Mouse (Mus musculus) C2C12 (cell line): ENCODE measurements around the gene Nanos1. TPM values are rescaled to one million over a fixed set of nuclear protein-coding genes. Genes with fewer than 3 reads are reported as not detected.
A peak's percentile ranks its signal among the peaks of the same experiment; 100 is the strongest.

Source experiments
- H3K27me3 ChIP-seq: one replicate; pipeline ENCODE4 v1.6.1; 2011; ENCODE audit not compliant: control insufficient read depth, insufficient read depth, insufficient read length
- H3K36me3 ChIP-seq: one replicate; pipeline ENCODE4 v1.6.1; 2011; ENCODE audit not compliant: control insufficient read depth, insufficient read depth
- H3K4me3 ChIP-seq: one replicate; pipeline ENCODE4 v1.5.1; 2011; ENCODE audit warnings: mild to moderate bottlenecking, control low read depth; ENCODE audit not compliant: poor library complexity, insufficient read depth, severe bottlenecking
- H3K79me2 ChIP-seq: one replicate; pipeline ENCODE4 v1.6.1; 2011; ENCODE audit not compliant: control insufficient read depth, insufficient read depth
- H3K79me3 ChIP-seq: one replicate; pipeline ENCODE4 v1.6.1; 2011; ENCODE audit warnings: low read depth, control low read depth
- H3ac ChIP-seq: one replicate; pipeline ENCODE3; 2011; ENCODE audit warnings: low read depth; ENCODE audit not compliant: control insufficient read depth, insufficient read length
- CEBPB ChIP-seq: IDR thresholded peaks from one replicate; pipeline ENCODE4 v1.6.1; 2011; ENCODE audit warnings: low read depth, mild to moderate bottlenecking, control low read depth, moderate library complexity
- CTCF ChIP-seq: IDR thresholded peaks from one replicate; pipeline ENCODE4 v1.5.1; 2011; ENCODE audit not compliant: control insufficient read depth, insufficient read depth, insufficient read length
- FOSL1 ChIP-seq: IDR thresholded peaks from one replicate; pipeline ENCODE4 v1.8.0; 2011; ENCODE audit warnings: mild to moderate bottlenecking, low read length; ENCODE audit not compliant: poor library complexity, insufficient read depth, severe bottlenecking
- MAX ChIP-seq: IDR thresholded peaks from one replicate; pipeline ENCODE4 v1.6.1; 2011; ENCODE audit warnings: mild to moderate bottlenecking, control low read depth
- MYOD1 ChIP-seq: IDR thresholded peaks from one replicate; pipeline ENCODE4 v1.6.1; 2011; ENCODE audit warnings: low read depth; ENCODE audit not compliant: control insufficient read depth, insufficient read length
- MYOG ChIP-seq: IDR thresholded peaks from one replicate; pipeline ENCODE4 v1.6.1; 2011; ENCODE audit not compliant: control insufficient read depth, insufficient read length; ENCODE audit errors: extremely low read depth
- USF1 ChIP-seq: IDR thresholded peaks from one replicate; pipeline ENCODE4 v1.6.1; 2011; ENCODE audit warnings: low read depth, mild to moderate bottlenecking, control low read depth, moderate library complexity
- long read RNA-seq, 2 experiments: library from polyadenylated mRNA; unstranded; transcript quantifications; one replicate each; pipeline ENCODE4 v2.0.0; 2019 to 2020
- polyA plus RNA-seq: library from polyadenylated mRNA; unstranded; fragments of >200 nt; fragmentation: generic; extraction: Trizol; gene quantifications from one replicate; pipeline ENCODE4 v1.2.1, GENCODE M21; 2012; ENCODE audit warnings: missing spikeins

Nanos1 gene
- 2.8 TPM for polyA plus RNA-seq
- long read RNA-seq, experiment 1: 0 reads
- long read RNA-seq, experiment 2, transcript Nanos1-201 (1 exons, 3,928 nt): major isoform, 15 of 15 reads
- long read RNA-seq, experiment 2, partial matches to known transcripts: 0 of 15 reads
- long read RNA-seq, experiment 2, other reads (novel, unspliced or antisense): 0 of 15 reads

DNA sequence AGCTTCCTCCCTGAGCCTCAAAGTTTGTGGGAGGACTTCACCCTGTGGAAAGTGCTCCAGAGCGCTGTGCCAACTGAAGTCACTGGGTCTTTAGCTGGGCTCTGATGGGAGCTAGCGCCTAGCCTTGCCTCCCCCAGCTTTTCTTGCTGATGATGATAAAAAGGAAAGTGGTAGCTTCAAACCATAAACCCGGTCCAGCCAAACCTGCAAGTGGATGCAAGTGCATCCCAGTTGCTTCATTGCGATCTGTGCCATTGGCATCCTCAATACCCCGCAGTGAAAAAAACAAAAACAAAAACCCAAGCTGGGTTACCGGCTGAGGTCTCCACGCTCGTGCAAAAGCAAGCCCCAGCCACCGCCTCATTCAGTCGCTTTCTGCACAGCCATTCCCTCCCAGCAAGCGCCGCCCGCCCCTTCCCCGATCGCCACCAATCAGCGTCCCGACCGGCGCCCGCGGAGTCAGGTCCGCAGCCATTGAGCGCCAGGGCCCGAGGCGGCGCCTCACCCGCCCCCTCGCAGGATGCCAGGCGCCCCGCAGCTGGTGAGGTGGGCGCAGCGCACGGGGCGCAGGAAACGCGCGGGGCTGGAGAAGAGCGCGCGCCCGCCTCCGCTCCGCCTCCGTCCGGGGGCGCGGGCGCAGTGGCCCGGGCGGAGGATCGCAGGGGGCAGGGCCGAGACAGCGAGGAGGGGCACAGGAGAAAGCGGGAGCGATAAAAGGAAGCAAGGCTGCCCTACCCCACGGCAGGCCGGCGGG lies at the start of gene Nanos1:
Gene Nanos1, plus strand, starts transcription at position 550 of the 754 bp plus-strand sequence.
- Histone ChIP-seq H3K27me3 (no peaks in the 10 kb centered on the region), H3K4me3 (peak within 1 kb of the TSS; percentile 41), H3K79me3 (no peaks in the 10 kb centered on the region), H3K79me2 (no peaks in the 10 kb centered on the region), H3ac (peak within 1 kb of the TSS; percentile 66), H3K36me3 (peaks cover 23% of the 10 kb centered on the region)
- TF ChIP-seq MYOG: no peak
- no peak for TF ChIP-seq CEBPB
- TF ChIP-seq MAX: no peak
- TF ChIP-seq FOSL1: no peak
- TF ChIP-seq MYOD1: no peak
- TF ChIP-seq USF1: no peak
- TF ChIP-seq CTCF: no peak

GRCm38 (mm10) chr19:60709193-60709900 lies 46.4 kb upstream of the Nanos1 start:
- no peak for TF ChIP-seq MAX
- no peak for TF ChIP-seq USF1
- TF ChIP-seq MYOG: no peak
- TF ChIP-seq CTCF: no peak
- TF ChIP-seq FOSL1: no peak
- TF ChIP-seq MYOD1: no peak
- no peak for TF ChIP-seq CEBPB
- no peaks in the 10 kb centered on the region for H3K27me3 ChIP-seq
- no peaks in the 10 kb centered on the region for H3K79me3 ChIP-seq
- H3K79me2 ChIP-seq: no peaks in the 10 kb centered on the region
- no peaks in the 10 kb centered on the region for H3K36me3 ChIP-seq
- no peak overlapping the region for H3ac ChIP-seq
- H3K4me3 ChIP-seq: no peak overlapping the region

DNA sequence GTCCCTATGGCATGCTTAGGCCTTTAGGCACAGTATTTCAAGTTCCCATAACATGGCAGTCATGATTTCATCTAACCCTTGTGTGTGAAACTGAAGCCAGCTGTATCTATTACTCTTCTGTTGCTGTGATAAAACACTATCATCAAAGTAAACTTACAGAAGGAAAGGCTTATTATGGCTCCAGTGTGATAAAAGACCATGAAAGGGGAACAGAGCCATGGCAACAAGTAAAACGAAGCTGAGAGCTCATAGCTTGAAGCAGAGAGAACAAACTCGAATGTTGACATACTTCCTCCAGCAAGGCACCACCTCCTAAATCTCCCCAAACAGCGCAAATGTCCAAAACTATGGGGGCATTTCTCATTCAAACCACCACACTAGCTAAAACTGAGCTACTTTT lies 45.6 kb upstream of the Nanos1 start:
- Histone ChIP-seq H3K79me3 (no peaks in the 10 kb centered on the region), H3K4me3 (no peak overlapping the region), H3K27me3 (no peaks in the 10 kb centered on the region), H3K79me2 (no peaks in the 10 kb centered on the region), H3K36me3 (no peaks in the 10 kb centered on the region), H3ac (no peak overlapping the region)
- TF ChIP-seq CEBPB (no peak), FOSL1 (no peak), MAX (no peak), USF1 (no peak)

DNA sequence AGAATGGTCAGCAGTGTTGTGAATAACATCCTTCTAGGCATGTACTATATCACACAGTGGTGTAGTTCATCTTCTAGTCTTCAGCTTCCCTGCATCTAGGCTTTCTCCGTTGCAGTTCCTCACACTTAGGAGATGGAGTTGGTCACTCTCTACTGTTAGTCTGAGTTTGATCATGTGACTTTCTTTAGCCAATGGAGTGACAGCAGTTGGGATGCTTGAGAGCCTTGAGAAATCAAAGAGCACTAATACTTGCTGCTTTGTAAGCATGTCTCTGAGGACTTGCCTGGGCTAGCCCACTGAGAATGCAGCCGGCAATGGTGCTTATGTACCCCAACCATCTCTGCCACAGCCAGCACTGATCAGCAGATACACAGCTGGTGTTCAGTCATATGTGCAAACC lies 43.2 kb upstream of the Nanos1 start:
- no peak for TF ChIP-seq FOSL1
- no peak for TF ChIP-seq CTCF
- TF ChIP-seq MAX: no peak
- TF ChIP-seq CEBPB: no peak
- no peak for TF ChIP-seq USF1
- TF ChIP-seq MYOG: no peak
- TF ChIP-seq MYOD1: no peak
- no peaks in the 10 kb centered on the region for H3K79me3 ChIP-seq
- no peaks in the 10 kb centered on the region for H3K27me3 ChIP-seq
- no peaks in the 10 kb centered on the region for H3K36me3 ChIP-seq
- H3K79me2 ChIP-seq: no peaks in the 10 kb centered on the region
- H3ac ChIP-seq: no peak overlapping the region
- H3K4me3 ChIP-seq: no peak overlapping the region

DNA sequence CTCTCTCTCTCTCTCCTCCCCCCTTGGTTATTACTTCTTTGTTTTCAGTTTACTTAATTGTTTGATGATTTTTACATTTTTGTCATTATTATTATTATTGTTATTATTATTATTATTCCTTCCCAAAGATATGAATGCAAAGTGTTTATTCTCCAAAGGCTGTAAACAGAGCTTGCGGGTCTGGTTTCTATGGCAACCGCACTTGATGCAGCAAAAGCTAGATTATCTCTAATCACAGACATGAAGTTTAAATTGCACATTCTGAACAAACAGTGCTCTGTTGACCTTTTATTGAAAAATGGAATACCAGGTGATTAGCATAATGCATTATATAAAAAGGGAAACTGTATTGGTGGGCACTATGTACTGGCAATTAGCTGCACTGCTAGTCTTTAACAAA lies 39.4 kb upstream of the Nanos1 start:
- H3K79me2 ChIP-seq: no peaks in the 10 kb centered on the region
- no peaks in the 10 kb centered on the region for H3K27me3 ChIP-seq
- H3ac ChIP-seq: no peak overlapping the region
- H3K79me3 ChIP-seq: no peaks in the 10 kb centered on the region
- H3K36me3 ChIP-seq: no peaks in the 10 kb centered on the region
- H3K4me3 ChIP-seq: no peak overlapping the region
- no peak for TF ChIP-seq FOSL1
- no peak for TF ChIP-seq CEBPB
- no peak for TF ChIP-seq MYOD1
- TF ChIP-seq CTCF: no peak
- TF ChIP-seq MYOG: no peak
- no peak for TF ChIP-seq USF1
- TF ChIP-seq MAX: no peak
